Mouse (Mus musculus): ENCODE measurements around the gene Fgfbp3.
"Not testable (repeated sequence)": the region's sequence is repeated elsewhere in the genome, so short reads cannot be mapped to it uniquely, and the experiment has no call there.

Fgfbp3 gene

DNA sequence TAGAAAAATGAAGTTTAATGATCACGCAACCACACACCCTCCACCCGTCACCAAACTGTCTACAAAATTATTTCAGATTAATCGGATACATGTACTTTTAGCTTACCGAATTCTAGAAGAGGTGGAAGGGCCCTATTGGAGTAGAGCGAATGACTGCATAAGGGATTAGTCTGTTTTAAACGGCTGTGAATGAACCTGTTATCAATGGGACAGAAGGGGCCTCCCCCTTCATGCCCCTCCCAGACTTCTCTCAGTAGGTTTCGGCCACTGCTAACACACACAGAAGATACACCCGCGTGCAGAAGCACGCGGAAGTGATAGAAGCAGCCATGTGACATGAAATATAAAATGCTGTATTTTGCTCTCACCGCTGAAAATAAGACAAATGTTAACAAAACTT is at the start of gene Fgfbp3:
Gene Fgfbp3, minus strand, starts transcription at position 150 of the 400 bp plus-strand sequence.
- no peak for DNase-seq

DNA sequence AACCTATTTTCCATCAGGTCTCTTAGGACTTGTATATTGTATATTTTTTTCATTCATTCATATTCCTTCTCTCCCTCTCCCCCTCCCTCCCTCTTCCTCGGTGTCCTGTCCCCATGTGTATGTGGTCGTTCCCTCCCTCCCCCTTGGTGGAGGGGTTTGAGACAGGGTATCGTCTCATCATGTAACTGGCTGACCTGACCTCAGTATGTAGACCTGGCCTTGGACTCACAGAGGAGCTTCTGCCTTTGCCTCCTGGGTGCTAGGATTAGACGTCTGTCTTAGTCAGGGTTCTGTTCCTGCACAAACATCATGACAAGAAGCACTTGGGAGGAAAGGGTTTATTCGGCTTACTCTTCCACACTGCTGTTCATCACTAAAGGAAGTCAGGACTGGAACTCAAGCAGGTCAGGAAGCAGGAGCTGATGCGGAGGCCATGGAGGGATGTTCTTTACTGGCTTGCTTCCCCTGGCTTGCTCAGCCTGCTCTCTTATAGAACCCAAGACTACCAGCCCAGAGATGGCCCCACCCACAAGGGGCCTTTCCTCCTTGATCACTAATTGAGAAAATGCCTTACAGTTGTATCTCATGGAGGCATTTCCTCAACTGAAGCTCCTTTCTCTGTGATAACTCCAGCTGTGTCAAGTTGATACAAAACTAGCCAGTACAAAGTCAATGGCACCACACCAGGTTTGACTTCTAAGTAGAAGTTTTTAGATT is 43.3 kb upstream of the Fgfbp3 start:
- not testable (repeated sequence) for DNase-seq

DNA sequence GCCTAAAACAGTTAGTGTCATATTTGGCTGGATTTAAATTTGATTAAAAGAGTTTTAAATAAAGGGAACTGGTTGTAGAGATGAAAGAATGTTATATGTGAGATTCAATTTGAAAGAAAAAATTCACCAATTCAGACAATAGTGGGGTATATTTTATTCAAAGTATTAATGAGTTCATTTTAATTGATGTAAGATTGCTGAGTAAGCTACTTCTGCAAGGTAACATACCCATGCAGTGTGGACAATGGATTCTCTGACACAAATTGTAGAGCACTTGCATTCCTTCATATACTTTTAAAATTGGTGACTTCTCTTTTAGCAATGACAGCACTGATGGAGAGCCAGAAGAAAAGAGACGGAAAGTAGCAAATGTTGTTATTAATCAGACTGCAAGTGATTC is 41.9 kb upstream of the Fgfbp3 start:
- DNase-seq = no peak

DNA sequence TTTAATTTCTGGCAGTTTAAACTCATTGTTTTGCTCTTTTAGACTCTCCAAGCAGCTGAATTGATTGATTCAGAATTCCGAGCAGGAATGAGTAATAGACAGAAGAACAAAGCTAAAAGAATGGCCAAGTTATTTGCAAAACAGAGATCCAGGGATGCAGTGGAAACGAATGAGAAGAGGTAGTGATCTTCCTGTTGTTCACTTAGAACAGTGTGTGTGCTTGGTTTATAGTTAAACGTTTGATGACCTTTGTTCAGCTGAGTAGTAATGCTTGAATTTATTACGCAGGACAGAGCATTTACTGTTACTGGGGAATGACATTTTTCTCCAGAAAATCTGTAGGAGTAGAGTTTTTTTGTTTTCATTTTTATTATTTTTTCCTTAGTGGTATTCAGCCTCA is 38.9 kb upstream of the Fgfbp3 start:
- peak; percentile 7 to 18 for DNase-seq

DNA sequence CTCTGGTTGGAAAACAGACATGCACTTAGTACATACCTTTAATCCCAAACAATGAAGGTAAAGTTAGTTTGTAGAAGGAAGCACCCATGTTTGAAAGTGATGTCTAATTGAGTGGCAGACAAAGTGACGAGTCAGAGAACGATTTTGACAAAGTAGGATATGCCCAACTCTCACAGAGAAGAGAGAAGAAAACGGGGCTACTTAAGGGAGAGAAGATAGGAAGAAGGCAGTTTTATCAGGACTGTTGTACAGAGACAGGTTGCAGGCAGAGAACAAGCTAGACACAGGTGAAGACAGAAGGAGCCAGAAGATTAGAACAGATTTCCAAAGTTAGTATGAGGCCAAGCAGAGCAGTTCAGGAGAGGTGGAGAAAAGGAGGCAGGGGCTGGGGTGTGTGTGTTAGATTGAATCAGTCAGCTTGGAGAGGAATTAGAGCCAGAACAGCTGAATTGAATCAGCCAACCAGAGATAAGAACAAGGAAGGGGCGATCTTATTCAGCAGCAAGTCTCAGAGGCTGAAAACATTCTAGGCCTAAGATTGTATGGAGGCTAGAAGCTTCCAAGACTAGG is 34.3 kb upstream of the Fgfbp3 start:
- DNase-seq = no peak

DNA sequence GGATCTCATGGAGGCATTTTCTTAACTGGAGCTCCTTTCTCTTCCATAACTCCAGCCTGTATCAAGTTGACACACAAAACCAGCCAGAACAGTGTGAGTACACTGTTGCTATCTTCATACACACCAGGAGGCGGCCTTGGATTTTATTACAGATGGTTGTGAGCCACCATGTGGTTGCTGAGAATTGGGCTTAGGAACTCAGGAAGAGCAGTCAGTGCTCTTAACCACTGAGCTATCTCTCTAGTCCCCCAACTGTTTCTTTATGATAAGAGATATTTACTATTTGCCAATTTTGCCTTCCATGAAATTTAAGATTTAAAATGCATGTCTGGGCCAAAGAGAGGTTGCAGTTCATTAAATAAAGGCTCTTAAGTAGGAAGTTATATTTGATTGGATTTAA is 20.6 kb upstream of the Fgfbp3 start:
- no peak for DNase-seq

DNA sequence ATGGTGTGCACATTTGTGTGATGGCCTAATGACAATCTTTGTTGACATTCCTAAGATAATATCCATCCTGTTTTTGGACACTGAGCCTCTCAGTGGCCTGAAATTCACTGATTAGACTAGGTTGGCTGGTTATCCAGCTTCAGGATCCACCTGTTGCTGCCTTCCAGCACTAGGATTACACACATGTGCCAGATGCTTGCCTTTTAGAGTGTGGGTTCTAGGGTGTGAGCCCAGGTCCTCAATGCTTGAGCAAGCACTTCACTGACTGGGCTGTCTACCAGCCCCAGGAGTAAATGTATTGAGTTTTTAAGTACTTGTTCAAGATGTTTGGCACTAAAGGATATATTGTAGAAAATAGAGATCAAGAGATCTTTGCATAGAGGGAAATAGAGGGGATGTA is 18.6 kb upstream of the Fgfbp3 start:
- DNase-seq = no peak

DNA sequence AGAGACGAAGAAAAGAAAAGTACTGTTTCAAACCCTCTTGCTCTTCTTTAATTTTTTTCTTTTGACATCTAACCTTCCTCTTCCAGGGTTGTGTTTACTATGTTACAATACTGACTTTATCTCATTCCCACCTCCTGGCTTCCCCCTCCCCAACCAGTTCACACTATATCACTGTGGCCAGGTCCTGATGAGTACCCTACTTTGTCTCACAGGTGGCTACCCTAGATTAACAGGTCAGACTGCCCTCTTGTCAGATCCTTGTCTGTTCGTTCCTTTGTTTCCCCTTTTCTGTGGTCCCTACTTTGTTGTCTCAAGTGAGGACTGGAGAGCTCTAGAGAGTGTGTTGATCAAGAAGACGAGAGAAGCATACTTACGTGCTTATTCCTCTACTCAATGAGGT is 16.9 kb upstream of the Fgfbp3 start:
- DNase-seq = no peak

DNA sequence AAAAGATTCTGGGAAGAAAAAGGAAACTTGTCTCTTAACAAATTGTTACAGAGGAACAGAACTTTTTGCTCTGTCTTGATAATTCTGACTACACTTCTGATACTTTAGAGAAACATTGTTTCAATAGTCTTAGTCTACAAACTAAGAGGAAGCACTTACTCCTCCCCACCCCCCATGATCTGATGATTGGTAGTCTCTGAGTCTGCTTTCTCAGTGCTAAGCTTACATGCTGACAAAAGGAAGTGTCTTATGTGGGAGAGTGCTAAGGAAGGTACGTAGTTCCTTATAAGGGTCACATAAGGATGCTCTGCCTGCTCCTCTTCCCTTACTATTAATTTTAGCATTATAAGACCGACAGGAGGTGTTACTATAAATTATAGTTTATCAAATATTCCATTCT is 13.2 kb upstream of the Fgfbp3 start:
- no peak for DNase-seq

DNA sequence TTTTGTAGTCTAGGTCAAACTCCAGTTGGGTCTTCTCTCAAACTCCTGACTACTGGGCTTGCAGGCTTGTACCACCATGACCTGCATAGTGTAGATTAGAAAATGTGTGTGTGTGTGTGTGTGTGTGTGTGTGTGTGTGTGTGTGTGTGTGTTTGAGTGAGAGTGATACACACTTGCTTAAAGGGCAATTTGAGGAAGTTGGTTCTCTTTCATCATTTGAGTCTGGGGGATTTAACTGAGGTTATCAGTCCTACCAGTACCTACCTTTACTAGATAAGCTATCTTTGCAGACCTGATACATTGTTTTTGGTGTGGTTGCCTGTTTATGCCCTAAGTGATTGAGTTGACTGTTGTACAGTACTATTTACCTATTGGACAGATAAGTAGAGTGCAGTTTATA is 12.7 kb upstream of the Fgfbp3 start:
- no peak for DNase-seq

DNA sequence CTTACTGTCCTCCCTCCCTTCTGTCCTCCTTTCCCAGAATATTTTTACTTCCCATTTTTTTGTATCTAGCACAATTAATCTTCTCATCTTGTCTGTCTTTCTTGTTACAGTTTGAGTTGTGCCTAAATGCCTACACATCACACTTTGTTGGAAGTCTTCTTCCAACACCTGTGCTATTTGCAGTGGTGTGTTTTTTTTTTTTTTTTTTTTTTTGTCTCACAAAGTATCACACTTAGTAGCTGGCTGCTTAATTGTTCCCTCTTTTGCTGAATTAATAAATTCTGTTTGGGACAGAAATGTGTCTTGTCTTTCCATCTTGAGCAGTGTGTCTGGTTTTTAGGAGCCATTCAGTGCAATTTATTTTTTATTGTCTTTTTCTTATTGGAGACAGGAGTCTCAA is 10.4 kb upstream of the Fgfbp3 start:
- no peak for DNase-seq

DNA sequence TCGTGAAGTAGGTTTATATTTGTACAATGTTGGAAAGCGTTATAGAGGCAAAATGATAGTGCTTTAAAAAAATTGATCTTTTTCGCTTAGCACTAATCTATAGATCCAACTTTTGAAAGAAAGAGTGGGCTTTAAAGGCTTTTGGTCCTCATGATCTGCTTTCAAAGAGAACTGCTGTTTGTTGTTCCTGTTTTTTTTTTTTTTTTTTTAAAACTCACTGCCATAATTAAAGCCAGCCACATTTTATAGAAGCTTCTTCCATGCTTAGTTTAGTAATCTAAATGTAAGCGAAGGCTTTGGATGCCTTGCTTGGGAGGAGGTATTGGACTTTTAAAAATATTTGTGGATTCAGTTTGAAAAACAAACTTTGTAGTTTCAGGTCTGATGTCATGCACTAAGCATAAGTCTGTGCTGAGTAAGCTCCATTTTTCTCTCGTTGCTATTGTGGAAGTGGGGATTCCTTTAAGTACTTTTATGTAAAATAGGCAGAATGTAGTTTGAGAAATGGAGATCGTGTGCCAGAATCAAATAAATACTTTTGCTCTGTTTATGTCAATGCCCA is 8.5 kb upstream of the Fgfbp3 start:
- no peak for DNase-seq

DNA sequence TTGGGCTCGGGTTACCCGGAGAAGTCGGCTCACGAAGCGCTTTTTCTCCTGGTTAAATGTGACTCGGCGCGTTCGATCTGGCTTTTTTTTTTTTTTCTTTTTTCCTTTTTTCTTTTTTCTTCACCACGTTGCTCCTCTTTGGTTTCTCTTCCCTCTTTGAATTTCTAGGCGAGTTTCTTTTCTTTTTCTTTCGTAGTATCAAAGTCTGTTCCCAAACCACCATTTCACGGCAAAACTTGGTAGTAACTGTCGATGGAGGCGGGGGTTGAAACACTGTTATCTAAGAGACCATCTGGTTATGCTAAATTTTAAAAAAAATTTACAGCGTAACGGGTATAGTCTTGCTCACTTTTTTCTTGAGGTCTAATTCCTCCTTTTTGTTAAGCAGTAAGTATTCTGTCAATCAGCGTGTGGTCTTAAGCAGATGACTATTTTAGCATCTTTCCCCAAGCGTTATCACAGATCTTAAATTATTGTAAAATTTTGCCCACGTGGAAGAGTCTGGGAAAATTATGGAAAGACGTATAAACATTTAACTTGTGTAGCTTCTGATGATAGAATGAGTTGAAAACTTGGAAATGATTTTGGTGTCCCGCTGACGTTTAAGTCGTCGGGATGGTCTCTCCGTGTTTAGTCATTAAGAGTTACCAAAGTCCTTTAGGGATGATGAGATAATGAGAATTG is 7.3 kb upstream of the Fgfbp3 start:
- no peak for DNase-seq

DNA sequence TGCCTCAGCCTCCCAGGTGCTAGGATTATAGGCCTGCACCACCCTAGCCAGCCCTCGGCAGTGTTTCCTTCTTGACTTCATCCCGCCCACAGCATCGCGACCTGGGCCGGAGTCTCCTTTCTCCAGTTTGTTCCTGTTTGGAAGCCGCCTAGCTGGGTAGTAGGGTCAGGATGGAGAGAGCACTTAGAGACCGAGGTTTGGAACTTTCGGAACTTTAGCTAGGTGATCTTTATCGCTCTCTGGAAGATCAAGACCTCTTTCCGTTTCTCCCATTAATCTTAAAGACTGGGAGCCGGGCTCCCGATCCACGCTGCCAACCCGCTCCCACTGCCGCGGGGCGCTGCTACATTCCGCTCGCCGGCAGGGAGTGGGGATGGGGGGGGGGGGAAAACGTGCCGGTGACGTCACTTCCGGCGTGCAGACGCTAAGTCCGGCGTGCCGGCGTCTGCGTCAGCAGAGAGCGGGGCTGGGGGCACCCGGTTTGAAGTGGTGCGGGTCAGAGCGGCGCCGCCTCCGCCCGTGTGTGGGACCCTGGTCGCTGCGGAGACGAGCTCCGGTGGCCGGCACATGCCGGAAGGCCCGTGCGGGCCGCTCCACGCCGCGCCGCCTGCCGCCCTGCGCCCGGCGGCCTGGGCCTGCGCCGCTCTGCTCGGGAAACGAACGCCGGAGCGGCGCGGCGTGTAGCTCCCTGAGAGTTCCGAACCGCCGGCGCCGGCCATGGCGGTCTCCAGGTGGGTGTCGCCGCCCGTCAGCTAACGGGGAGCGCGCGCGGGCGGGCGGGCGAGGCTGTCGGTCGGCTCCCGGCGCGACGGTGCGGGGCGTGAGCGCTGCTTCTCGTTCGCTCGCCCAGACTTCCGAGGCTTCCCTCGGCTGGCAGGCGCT is 6.5 kb upstream of the Fgfbp3 start, which contains the start of gene Btaf1:
Gene Btaf1, plus strand, starts transcription at position 409 of the 882 bp plus-strand sequence.
- peak; percentile 80 to 89 for DNase-seq

DNA sequence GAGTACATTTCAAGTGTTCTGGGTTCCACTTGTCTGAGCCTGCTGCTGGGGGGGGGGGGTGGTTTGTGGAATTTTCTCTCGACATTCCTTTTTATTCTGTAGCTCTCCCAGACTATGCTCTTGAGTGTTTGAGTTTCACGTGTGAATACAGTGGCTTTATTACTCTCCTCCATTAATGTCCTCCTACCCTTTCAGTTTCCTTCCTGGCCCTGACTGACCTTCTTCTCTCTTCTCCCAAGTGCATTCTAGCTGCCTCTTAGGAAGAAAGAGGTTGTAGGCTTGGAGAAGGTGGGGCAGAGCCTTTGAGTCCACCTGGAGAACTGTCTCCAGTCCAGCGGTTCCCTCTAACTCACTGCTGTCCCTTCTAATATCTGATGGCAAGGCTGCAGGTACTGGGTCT is 3.5 kb upstream of the Fgfbp3 start:
- DNase-seq = no peak

DNA sequence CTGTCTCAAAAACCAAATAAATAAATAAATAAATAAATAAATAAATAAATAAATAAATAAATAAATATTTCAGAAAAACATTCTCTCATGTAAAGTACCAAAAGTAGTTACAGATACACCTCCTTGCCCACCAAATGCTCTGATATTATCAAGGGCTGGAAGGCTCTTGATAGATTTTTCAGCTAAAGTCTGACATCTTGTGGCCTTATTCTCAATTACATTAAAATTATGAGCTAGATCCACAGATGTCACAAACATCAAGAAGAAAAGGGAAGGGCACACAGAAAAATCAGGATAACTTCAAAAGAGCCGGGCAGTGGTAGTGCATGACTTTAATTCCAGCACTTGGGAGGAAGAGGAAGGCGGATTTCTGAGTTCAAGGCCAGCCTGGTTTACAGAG is 2.6 kb upstream of the Fgfbp3 start:
- DNase-seq = peak in 1 of 2 experiments; percentile 41

DNA sequence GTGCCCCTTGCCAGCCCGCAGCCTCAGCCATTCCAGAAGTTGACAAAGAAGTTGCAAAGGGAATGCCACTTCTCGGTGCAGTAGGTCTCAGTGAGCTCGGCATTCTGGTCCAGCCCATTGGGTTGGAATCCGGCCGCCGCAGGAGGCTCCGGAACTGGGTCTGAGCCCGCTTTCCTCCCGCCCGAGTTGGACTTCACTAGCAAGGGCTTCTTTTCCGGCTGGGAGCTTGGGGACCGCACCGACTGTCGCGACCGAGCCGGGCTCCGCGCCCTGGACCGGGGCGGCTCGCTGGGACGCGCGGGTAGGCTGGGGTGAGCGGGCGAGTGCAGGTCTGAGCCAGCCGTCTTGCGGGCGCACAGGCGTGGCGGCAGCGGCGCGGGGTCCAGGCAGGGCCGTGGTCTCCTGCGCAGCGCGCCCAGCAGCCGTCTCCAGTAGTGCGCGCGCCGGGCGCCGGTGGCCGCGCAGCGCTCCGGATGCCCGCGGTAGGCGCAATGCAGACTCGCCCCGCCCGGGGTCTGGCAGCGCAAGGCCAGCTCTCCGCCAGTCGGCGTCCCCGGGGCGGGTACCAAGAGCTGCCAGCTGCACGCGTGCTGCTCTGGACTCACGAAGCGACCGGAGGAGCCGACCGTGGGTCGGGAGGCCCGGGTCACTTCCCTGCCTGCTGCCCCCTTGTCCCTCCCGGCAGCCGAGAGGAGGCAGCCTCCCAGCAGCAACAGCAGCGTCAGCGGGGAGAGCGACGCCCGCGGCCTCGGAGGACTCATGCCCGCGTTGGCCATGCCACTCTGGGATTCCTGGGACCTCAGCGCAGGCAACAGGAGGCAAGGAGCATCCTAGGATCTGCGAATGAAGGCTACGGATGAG is 744 bp downstream of the Fgfbp3 start:
- peak; percentile 82 to 87 for DNase-seq

DNA sequence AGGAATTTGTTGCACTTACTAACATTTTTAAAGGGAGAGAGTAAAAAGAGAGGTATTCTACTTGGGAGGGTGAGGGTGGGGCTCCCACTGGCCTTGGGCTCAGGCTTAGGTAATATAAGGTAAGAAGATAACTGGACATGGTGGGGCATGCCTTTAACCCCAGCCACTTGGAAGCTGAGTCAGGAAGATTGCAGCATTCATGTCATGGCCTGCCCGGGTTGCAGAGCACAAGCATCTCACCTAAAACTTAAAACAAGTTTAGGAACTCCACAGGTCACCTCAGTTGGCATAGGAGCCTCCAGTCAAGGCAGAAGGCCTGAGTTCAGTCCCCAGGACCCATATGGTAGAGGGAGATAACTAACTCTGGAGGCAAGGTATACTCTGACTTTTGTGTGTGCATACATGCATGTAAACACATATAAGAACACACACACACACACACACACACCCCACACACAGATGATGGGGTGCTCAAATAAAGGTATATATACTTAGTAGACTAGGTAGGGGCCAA is 2.5 kb downstream of the Fgfbp3 start:
- no peak for DNase-seq

DNA sequence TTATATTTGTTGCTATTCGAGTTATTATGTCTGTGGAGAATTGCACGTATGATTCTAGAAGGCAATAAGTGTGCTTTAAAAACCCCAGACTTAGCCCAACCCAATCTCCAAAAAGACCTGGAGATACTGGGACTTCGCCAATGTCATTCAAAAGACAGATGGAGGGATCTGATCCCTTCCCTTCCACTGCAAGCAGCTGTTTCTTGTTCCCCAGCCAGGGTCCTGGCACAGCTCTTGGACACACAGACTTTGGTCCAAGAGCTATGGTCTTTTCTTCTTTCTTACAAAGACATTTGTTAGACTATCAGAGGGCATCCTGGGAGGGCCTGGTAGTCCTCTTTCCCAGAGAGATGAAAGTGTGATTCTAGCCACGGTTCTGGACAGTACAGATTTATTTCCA is 3.2 kb downstream of the Fgfbp3 start:
- no peak for DNase-seq

DNA sequence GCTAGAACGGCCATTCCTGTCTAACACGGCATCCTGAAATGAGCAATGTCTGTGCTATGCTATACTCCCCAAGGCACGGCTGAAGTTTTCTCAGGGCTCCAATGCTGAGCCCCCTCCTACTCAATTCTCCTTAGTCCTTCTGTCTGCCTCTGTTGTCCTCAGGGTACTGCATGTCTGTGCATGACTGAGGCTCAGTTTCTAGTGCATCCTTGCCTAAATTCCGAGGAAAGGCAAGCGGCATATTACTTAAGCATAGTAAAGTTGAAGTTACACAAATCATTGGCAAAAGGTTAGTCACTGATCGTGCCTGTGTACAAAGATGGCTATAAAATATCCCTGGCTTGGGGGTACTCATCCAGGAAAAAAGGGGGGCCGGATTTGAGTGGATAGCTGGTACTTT is 6.4 kb downstream of the Fgfbp3 start:
- no peak for DNase-seq

DNA sequence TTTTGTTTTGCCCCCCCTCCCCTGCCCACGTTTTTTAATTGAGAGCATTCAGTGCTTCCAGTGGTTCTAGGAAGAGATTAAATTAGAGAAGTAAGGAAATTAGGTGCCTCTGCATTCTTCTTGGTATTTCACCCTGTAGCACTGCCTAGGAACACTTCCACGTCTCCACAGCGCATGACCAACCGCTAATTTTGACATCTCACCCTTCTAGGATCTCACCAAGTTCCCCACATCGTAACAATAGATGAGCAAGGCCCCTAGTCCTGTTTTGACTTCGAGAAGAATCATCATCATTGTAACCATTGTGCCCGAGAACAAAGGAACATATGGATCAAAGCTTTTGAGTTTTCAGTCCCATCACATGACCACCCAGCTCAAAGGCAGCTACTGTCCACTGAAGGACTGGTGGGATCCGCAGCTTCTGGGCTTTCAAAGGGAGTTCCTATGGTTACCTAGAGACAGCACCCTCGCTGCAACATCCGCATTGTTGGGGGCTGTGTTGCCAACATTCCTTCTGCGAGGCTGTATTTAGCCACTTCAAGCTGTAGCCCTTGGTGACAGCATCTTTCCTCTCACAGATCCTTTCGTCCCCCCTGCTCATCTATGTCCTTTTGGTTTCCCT is 8.9 kb downstream of the Fgfbp3 start:
- DNase-seq = no peak

Data from kidney, postnatal 36 days (tissue).